Mouse (Mus musculus): ENCODE measurements around the gene Pkd1.

The Pkd1 gene

GRCm38 (mm10) chr17:24559146-24559545 is 9.5 kb downstream of the Pkd1 start:
- in situ Hi-C loops (cut with MboI; ENCODE audit: low pct_unique_long_range_greater_than_20kb in 1 of 2, low sequenced_read_pairs in 2 of 2, unreplicated experiment in 1 of 2): no loop called here

DNA sequence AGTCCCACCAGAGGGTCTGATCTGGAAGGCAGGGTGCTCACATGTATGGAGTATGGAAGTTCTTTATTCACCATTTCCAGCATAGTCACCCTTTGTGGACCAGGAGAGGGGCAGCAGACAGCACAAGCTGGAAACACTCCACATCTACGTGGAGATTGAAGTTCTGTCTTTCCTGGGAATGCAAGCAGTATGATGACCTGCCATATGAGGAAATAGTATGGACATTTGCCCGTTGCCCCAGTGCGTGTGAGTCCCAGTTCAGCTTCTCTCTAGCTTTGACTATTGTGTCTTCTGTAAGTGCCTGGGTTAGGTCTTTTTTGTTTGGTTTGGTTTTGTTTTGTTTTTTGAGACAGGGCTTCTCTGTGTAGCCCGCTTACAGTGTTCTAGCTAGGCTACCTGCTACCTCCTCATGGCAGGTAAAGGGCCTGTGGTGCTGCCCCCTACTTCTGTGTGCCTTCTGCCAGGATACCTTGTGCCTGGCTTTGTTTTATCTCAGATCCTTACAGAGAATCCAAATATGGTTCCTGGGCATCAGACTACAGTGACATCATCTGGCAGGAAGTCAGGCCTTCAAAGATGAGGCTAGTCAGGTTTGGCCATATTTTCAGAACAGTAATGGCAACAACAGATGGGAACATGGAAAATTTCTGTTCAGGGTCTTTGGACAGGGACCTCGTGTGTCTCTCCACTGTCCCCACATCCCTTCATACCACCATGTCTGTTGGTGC is 10.8 kb downstream of the Pkd1 start:
- in situ Hi-C loops (cut with MboI; ENCODE audit: low pct_unique_long_range_greater_than_20kb in 1 of 2, low sequenced_read_pairs in 2 of 2, unreplicated experiment in 1 of 2): no loop called here

- in situ Hi-C loops (cut with MboI; ENCODE audit: low pct_unique_long_range_greater_than_20kb in 1 of 2, low sequenced_read_pairs in 2 of 2, unreplicated experiment in 1 of 2): no loop called here
Observed at GRCm38 (mm10) chr17:24561592-24561991, 12.0 kb downstream of the Pkd1 start.

DNA sequence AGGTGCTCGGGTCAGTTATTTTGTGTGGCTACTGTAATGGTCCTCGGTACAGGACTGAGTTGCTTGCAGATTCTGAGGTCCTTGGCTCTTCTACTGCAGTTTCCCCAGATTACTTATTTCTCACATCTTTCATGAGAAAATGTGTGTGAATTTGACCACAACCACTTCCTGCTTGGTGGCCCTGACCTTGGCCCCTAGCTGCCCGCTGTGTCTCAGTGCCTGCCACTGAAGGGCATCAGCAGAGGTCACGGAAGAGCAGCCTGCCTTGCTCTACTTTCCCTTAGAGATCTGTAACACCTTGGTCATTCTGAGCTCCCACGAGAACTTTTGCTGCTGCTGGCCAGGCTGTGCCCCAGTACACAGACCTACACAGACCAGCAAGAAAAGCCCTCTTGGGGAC is 14.0 kb downstream of the Pkd1 start:
- in situ Hi-C loops (cut with MboI; ENCODE audit: low pct_unique_long_range_greater_than_20kb in 1 of 2, low sequenced_read_pairs in 2 of 2, unreplicated experiment in 1 of 2): no loop called here

GRCm38 (mm10) chr17:24564422-24564821 is 14.8 kb downstream of the Pkd1 start:
- in situ Hi-C loops (cut with MboI; ENCODE audit: low pct_unique_long_range_greater_than_20kb in 1 of 2, low sequenced_read_pairs in 2 of 2, unreplicated experiment in 1 of 2): no loop called here

DNA sequence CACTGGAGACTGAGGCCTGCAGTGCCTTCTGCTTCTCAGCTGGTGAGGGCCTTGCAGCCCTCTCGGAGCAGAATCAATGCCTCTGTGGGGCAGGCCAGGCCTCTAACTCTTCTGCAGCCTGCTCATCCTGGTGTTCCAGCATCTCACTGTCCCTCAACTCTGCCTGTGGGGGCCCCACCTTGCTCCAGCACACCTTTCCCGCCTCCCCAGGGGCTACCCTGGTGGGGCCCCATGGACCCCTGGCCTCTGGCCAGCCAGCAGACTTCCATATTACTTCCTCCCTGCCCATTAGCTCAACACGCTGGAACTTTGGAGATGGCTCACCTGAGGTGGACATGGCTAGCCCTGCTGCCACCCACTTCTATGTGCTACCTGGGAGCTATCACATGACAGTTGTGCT is 15.5 kb downstream of the Pkd1 start:
- in situ Hi-C loops (cut with MboI; ENCODE audit: low pct_unique_long_range_greater_than_20kb in 1 of 2, low sequenced_read_pairs in 2 of 2, unreplicated experiment in 1 of 2): no loop called here

GRCm38 (mm10) chr17:24565792-24566191 is 16.2 kb downstream of the Pkd1 start:
- in situ Hi-C loops (cut with MboI; ENCODE audit: low pct_unique_long_range_greater_than_20kb in 1 of 2, low sequenced_read_pairs in 2 of 2, unreplicated experiment in 1 of 2): no loop called here

- in situ Hi-C loops (cut with MboI; ENCODE audit: low pct_unique_long_range_greater_than_20kb in 1 of 2, low sequenced_read_pairs in 2 of 2, unreplicated experiment in 1 of 2): no loop called here
Observed at GRCm38 (mm10) chr17:24567034-24567779, 17.6 kb downstream of the Pkd1 start.

GRCm38 (mm10) chr17:24569837-24570236 is 20.2 kb downstream of the Pkd1 start:
- in situ Hi-C loops (cut with MboI; ENCODE audit: low pct_unique_long_range_greater_than_20kb in 1 of 2, low sequenced_read_pairs in 2 of 2, unreplicated experiment in 1 of 2): no loop called here

DNA sequence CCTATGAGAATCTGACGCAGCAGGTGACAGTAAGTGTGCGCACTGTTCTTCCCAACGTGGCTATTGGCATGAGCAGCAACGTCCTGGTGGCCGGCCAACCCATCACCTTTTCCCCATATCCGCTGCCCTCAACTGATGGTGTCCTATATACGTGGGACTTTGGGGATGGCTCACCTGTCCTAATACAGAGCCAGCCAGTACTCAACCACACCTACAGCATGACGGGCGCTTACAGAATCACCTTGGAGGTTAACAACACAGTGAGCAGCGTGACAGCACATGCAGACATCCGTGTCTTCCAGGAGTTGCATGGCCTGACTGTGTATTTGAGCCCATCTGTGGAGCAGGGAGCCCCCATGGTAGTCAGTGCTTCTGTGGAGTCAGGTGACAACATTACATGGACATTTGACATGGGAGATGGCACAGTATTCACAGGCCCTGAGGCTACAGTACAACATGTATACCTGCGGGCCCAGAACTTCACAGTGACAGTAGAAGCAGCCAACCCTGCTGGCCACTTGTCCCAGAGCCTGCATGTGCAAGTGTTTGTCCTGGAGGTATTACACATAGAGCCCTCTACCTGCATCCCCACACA is 23.1 kb downstream of the Pkd1 start:
- in situ Hi-C loops (cut with MboI; ENCODE audit: low pct_unique_long_range_greater_than_20kb in 1 of 2, low sequenced_read_pairs in 2 of 2, unreplicated experiment in 1 of 2): no loop called here

DNA sequence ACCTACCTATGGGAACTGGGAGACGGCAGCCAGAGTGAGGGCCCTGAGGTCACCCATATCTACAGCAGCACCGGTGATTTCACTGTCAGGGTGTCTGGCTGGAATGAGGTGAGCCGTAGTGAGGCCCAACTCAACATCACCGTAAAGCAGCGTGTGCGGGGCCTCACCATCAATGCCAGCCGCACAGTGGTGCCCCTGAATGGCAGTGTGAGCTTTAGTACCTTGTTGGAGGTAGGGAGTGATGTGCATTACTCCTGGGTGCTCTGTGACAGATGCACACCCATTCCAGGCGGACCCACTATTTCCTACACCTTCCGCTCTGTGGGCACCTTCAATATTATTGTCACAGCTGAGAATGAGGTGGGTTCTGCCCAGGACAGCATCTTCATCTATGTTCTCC is 24.2 kb downstream of the Pkd1 start:
- in situ Hi-C loops (cut with MboI; ENCODE audit: low pct_unique_long_range_greater_than_20kb in 1 of 2, low sequenced_read_pairs in 2 of 2, unreplicated experiment in 1 of 2): no loop called here

- in situ Hi-C loops (cut with MboI; ENCODE audit: low pct_unique_long_range_greater_than_20kb in 1 of 2, low sequenced_read_pairs in 2 of 2, unreplicated experiment in 1 of 2): no loop called here
Observed at GRCm38 (mm10) chr17:24579532-24579931, 29.9 kb downstream of the Pkd1 start.

DNA sequence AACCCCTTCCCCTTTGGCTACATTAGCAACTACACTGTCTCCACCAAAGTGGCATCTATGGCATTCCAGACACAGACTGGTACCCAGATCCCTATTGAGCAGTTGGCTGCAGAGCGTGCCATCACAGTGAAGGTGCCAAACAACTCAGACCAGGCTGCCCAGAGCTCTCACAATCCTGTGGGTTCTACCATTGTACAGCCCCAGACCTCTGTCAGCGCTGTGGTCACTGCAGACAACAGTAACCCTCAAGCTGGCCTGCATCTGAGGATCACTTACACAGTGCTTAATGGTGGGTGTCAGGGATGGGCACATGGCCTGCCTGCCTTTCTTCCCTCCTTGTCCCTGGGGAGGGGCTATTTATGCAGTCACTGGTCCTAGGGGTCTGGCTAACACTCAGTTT is 30.7 kb downstream of the Pkd1 start:
- in situ Hi-C loops (cut with MboI; ENCODE audit: low pct_unique_long_range_greater_than_20kb in 1 of 2, low sequenced_read_pairs in 2 of 2, unreplicated experiment in 1 of 2): no loop called here

DNA sequence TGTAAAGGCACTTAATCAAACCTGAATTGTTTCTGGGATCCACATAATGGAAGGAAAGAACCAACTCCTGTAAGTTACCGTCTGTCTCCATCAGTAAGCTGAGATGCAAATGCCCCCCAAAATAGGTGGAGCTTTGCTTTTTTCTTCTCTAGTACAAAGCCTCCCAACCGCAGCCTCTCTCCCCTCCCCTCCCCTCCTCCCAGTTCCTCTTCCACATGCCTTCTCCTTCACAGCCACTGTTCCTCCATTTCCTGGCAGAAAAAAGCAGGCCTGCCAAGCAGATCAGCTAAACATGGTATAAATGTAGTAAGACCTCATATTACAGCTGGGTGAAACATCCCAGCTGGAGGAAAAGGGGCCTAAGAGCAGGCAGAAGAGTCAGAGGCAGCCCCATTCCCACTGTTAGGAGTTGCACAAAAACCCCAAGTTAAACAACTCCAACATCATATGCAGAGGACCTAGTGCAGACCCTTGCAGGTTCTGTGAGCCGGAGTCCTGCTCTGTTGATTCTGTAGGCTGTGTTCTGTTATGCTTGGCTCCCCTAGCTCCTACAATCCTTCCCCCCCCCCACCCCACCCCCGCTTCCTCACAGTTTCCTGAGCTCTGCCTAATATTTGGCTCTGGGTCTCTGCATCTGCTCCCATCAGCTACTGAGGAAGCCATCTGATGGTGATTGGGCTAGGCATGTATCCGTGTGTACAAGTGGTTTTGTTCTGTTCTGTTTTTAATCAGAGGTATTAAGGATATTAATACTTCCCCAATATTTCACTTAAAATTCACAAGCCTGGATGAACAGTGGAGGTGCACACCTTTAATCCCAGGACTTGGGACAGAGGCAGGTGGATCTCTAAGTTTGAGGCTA is 34.2 kb downstream of the Pkd1 start:
- in situ Hi-C loops (cut with MboI; ENCODE audit: low pct_unique_long_range_greater_than_20kb in 1 of 2, low sequenced_read_pairs in 2 of 2, unreplicated experiment in 1 of 2): no loop called here

- in situ Hi-C loops (cut with MboI; ENCODE audit: low pct_unique_long_range_greater_than_20kb in 1 of 2, low sequenced_read_pairs in 2 of 2, unreplicated experiment in 1 of 2): no loop called here
Observed at GRCm38 (mm10) chr17:24584520-24584919, 34.9 kb downstream of the Pkd1 start.

- in situ Hi-C loops (cut with MboI; ENCODE audit: low pct_unique_long_range_greater_than_20kb in 1 of 2, low sequenced_read_pairs in 2 of 2, unreplicated experiment in 1 of 2): no loop called here
Observed at GRCm38 (mm10) chr17:24586532-24586931, 36.9 kb downstream of the Pkd1 start.

- in situ Hi-C loops (cut with MboI; ENCODE audit: low pct_unique_long_range_greater_than_20kb in 1 of 2, low sequenced_read_pairs in 2 of 2, unreplicated experiment in 1 of 2): loop anchor here in 1 of 2 experiments (5.0 kb wide), 1 partner anchor 36 kb away; no protein-coding TSS in a partner anchor
Observed at GRCm38 (mm10) chr17:24590943-24591342, 41.3 kb downstream of the Pkd1 start.

GRCm38 (mm10) chr17:24591695-24592094 is 42.1 kb downstream of the Pkd1 start:
- in situ Hi-C loops (cut with MboI; ENCODE audit: low pct_unique_long_range_greater_than_20kb in 1 of 2, low sequenced_read_pairs in 2 of 2, unreplicated experiment in 1 of 2): loop anchor here in 1 of 2 experiments (5.0 kb wide), 1 partner anchor 36 kb away; no protein-coding TSS in a partner anchor

DNA sequence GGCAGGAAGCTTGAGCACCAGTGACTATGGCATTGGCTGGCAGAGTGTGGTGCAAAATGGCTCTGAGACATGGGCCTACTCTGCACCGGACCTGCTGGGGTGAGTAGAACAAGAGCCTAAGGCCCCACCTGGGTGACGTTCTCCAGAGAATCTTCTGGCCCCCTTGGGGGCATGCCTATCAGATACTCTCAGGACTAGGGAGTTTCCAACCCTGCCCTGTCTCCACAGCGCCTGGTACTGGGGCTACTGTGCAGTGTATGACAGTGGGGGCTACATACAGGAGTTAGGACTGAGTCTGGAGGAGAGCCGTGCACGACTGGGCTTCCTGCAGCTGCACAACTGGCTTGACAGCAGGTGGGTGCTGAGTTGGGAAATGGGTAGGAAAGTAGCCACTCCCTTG is 43.6 kb downstream of the Pkd1 start:
- in situ Hi-C loops (cut with MboI; ENCODE audit: low pct_unique_long_range_greater_than_20kb in 1 of 2, low sequenced_read_pairs in 2 of 2, unreplicated experiment in 1 of 2): loop anchor here in 1 of 2 experiments (5.0 kb wide), 1 partner anchor 34 kb away; no protein-coding TSS in a partner anchor

Data from mouse embryonic stem cell (cell line).